Comparison of ENCODE assay signal across 20 mouse cellular contexts in genomic region chr7:118118426-118118825, GRCm38 (mm10). TPM values are rescaled to one million over a fixed set of nuclear protein-coding genes. Genes with fewer than 3 reads are reported as not detected.
DNase-seq lines count a peak whose midpoint lies in the region; ATAC-seq and TF ChIP-seq lines count a peak whose summit lies in the region.
"Had no signal": no experiment of that assay in that cellular context is flagged by ENCODE, and none has a peak within 500 bp of the region (broad histone marks: within the 10 kb centered on the region; RNA-seq: fewer than 3 reads in every experiment).

No protein-coding gene starts in this region.

- peaks cover 33% of the 10 kb centered on the region for H3K4me1 ChIP-seq in kidney, embryonic 15.5 days
- H3K4me1 ChIP-seq in lung, embryonic 16.5 days (replicated peaks; ENCODE audit: control insufficient read depth, insufficient read depth, low read length): peaks cover 31% of the 10 kb centered on the region
- peaks cover 10 to 53% of the 10 kb centered on the region in 2 experiments for H3K4me1 ChIP-seq in CH12.LX (ENCODE audit: control insufficient read depth in 1 of 2, insufficient read depth in 2 of 2)
- H3K4me1 ChIP-seq in bone marrow macrophage, adult 2 months (ENCODE audit: control insufficient read depth, insufficient read depth, low read length): peaks cover 34% of the 10 kb centered on the region
- H3K4me1 ChIP-seq in embryonic facial prominence, embryonic 10.5 days: peaks cover 25% of the 10 kb centered on the region

- H3K79me2 ChIP-seq in CH12.LX (replicated peaks; ENCODE audit: control insufficient read depth, extremely low read depth, insufficient read depth, poor library complexity, severe bottlenecking): peaks cover 41% of the 10 kb centered on the region

- no peaks in the 10 kb centered on the region for H3K27me3 ChIP-seq in kidney, embryonic 15.5 days
- no peaks in the 10 kb centered on the region for H3K27me3 ChIP-seq in lung, embryonic 16.5 days (ENCODE audit: control insufficient read depth, insufficient read depth, low read depth, low read length)
- H3K27me3 ChIP-seq in CH12.LX (replicated peaks): no peaks in the 10 kb centered on the region
- no peaks in the 10 kb centered on the region for H3K27me3 ChIP-seq in embryonic facial prominence, embryonic 10.5 days (replicated peaks; ENCODE audit: low read depth, poor library complexity, severe bottlenecking)
- H3K27me3 ChIP-seq: forebrain, embryonic 13.5 days; limb, embryonic 15.5 days had no signal

- ATAC-seq in kidney, embryonic 15.5 days (replicated peaks; ENCODE audit: low FRiP score): no peak
- ATAC-seq in lung, embryonic 16.5 days (ENCODE audit: low read depth): no peak
- ATAC-seq: forebrain, embryonic 13.5 days; inflammation-experienced regulatory T-cells, adult 6 months; midbrain, embryonic 16.5 days had no signal

- H3K9ac ChIP-seq in kidney, embryonic 15.5 days: no peak overlapping the region
- no peak overlapping the region for H3K9ac ChIP-seq in lung, embryonic 16.5 days (ENCODE audit: low read length)
- H3K9ac ChIP-seq in CH12.LX (ENCODE audit: insufficient read depth, low read depth): no peak overlapping the region
- H3K9ac ChIP-seq: forebrain, embryonic 13.5 days; hindbrain, embryonic 14.5 days; limb, embryonic 15.5 days had no signal

- no peak for TF ChIP-seq EP300 in CH12.LX (IDR thresholded peaks at IDR 0.05; ENCODE audit: low read length)

- no peak for TF ChIP-seq CTCF in CH12.LX (conservative IDR thresholded peaks at IDR 0.05 in 1 of 2, IDR thresholded peaks at IDR 0.05 in 1 of 2; ENCODE audit: low read depth in 2 of 2, low read length in 2 of 2)
- TF ChIP-seq CTCF in bone marrow macrophage, adult 2 months (IDR thresholded peaks at IDR 0.05; ENCODE audit: low read depth, low read length): no peak

- H3K4me2 ChIP-seq in kidney, embryonic 15.5 days: no peak overlapping the region
- no peak overlapping the region for H3K4me2 ChIP-seq in lung, embryonic 16.5 days (ENCODE audit: low read depth, low read length)
- H3K4me2 ChIP-seq in CH12.LX (ENCODE audit: insufficient read depth, low read depth, poor library complexity, severe bottlenecking): no peak overlapping the region
- H3K4me2 ChIP-seq: forebrain, embryonic 13.5 days; hindbrain, embryonic 14.5 days; limb, embryonic 15.5 days had no signal

- TF ChIP-seq POLR2A in CH12.LX (IDR thresholded peaks at IDR 0.05; ENCODE audit: low read depth, low read length): no peak
- no peak for TF ChIP-seq POLR2A in bone marrow macrophage, adult 2 months (IDR thresholded peaks at IDR 0.05; ENCODE audit: borderline replicate concordance, low read depth, low read length)

- H3K4me3 ChIP-seq in kidney, embryonic 15.5 days (replicated peaks): no peak overlapping the region
- H3K4me3 ChIP-seq in lung, embryonic 16.5 days (ENCODE audit: low read length): no peak overlapping the region
- no peak overlapping the region for H3K4me3 ChIP-seq in CH12.LX (replicated peaks in 1 of 3; ENCODE audit: low read depth in 2 of 3, low read length in 2 of 3, poor library complexity in 1 of 3)
- no peak overlapping the region for H3K4me3 ChIP-seq in bone marrow macrophage, adult 2 months (ENCODE audit: insufficient read depth, low read length)
- no peak overlapping the region for H3K4me3 ChIP-seq in embryonic facial prominence, embryonic 10.5 days
- H3K4me3 ChIP-seq: forebrain, embryonic 13.5 days; heart, embryonic 10.5 days; left cerebral cortex, adult 2 months; limb, embryonic 15.5 days had no signal

- no peaks in the 10 kb centered on the region for H3K9me3 ChIP-seq in kidney, embryonic 15.5 days (replicated peaks)
- no peaks in the 10 kb centered on the region for H3K9me3 ChIP-seq in lung, embryonic 16.5 days (ENCODE audit: control insufficient read depth, low read length)
- H3K9me3 ChIP-seq in CH12.LX (replicated peaks; ENCODE audit: low read length): no peaks in the 10 kb centered on the region
- H3K9me3 ChIP-seq in embryonic facial prominence, embryonic 10.5 days: no peaks in the 10 kb centered on the region
- H3K9me3 ChIP-seq: forebrain, embryonic 13.5 days; heart, embryonic 10.5 days; limb, embryonic 15.5 days had no signal

- peaks cover 64% of the 10 kb centered on the region for H3K36me3 ChIP-seq in kidney, embryonic 15.5 days
- H3K36me3 ChIP-seq in lung, embryonic 16.5 days (ENCODE audit: control insufficient read depth, insufficient read depth, low read length): peaks cover 45% of the 10 kb centered on the region
- peaks cover 50 to 69% of the 10 kb centered on the region in 2 experiments for H3K36me3 ChIP-seq in CH12.LX (replicated peaks in 1 of 2; ENCODE audit: control insufficient read depth in 1 of 2, insufficient read depth in 1 of 2, low read length in 1 of 2)
- H3K36me3 ChIP-seq in embryonic facial prominence, embryonic 10.5 days (replicated peaks): peaks cover 76% of the 10 kb centered on the region

- in situ Hi-C loops in CH12.LX (cut with MboI; ENCODE audit: low pct_ligation_motif_present, low pct_unique_long_range_greater_than_20kb, low sequenced_read_pairs): loop anchor here (25.0 kb wide), 2 partner anchors 631 to 706 kb away; no protein-coding TSS in a partner anchor

- dilution Hi-C loops in CH12.LX (cut with MboI; ENCODE audit: extremely low pct_ligation_motif_present, extremely low pct_unique_long_range_greater_than_20kb, low sequenced_read_pairs): no loop called here

- H3K27ac ChIP-seq in kidney, embryonic 15.5 days: peak overlapping the region; percentile 71
- H3K27ac ChIP-seq in lung, embryonic 16.5 days (ENCODE audit: low read length): peak overlapping the region; percentile 80; the same call in 1 of the 2 replicates
- H3K27ac ChIP-seq in CH12.LX (ENCODE audit: insufficient read depth, low read depth): peak overlapping the region; percentile 25; the same call in 1 of the 2 replicates
- H3K27ac ChIP-seq in bone marrow macrophage, adult 2 months (ENCODE audit: insufficient read depth, low read depth, low read length): peak overlapping the region; percentile 50
- no peak overlapping the region for H3K27ac ChIP-seq in embryonic facial prominence, embryonic 10.5 days (replicated peaks)
- H3K27ac ChIP-seq: forebrain, embryonic 13.5 days; heart, embryonic 10.5 days; hindbrain, embryonic 14.5 days; left cerebral cortex, adult 2 months; limb, embryonic 15.5 days had no signal

- no peak for TF ChIP-seq RAD21 in CH12.LX (IDR thresholded peaks at IDR 0.05; ENCODE audit: low read depth, low read length)

- 89% methylated on average over 3 of the region's 3 CpGs for WGBS in kidney, embryonic 15.5 days
- 80% methylated on average over 3 of the region's 3 CpGs for WGBS in lung, embryonic 16.5 days
- WGBS in embryonic facial prominence, embryonic 10.5 days: 87% methylated on average over 3 of the region's 3 CpGs

- DNase-seq in kidney, adult 18-20 months: no peak
- DNase-seq in lung, postnatal 36 days: no peak
- DNase-seq in CH12.LX (ENCODE audit: extremely low read depth): no peak
- DNase-seq in Muller cell, postnatal 12 days (ENCODE audit: inconsistent ontology term): no peak
- no peak for DNase-seq in embryonic facial prominence, embryonic 10.5 days (ENCODE audit: low spot score)
- DNase-seq: cerebellum, adult 2 months; cerebellum, postnatal 36 days; embryo, embryonic 11 days; heart, postnatal 4 days; thymus, postnatal 25 days had no signal

TF ChIP-seq in CH12.LX, 34 proteins besides CTCF, POLR2A, EP300 and RAD21 (continues in another document):
- no peak for TF ChIP-seq SIN3A (IDR thresholded peaks at IDR 0.05; ENCODE audit: low read length)
- no peak for TF ChIP-seq MYC (IDR thresholded peaks at IDR 0.05; ENCODE audit: low read depth, low read length)
- no peak for TF ChIP-seq KAT2A (IDR thresholded peaks at IDR 0.05; ENCODE audit: insufficient replicate concordance, low read length)
- no peak for TF ChIP-seq ELF1 (IDR thresholded peaks at IDR 0.05; ENCODE audit: low read depth, low read length)
- TF ChIP-seq BHLHE40 (IDR thresholded peaks at IDR 0.05; ENCODE audit: low read depth, low read length): no peak
- no peak for TF ChIP-seq POLR2AphosphoS2 (IDR thresholded peaks at IDR 0.05; ENCODE audit: low read depth, low read length)
- TF ChIP-seq UBTF (IDR thresholded peaks at IDR 0.05; ENCODE audit: low read depth, low read length): no peak
- no peak for TF ChIP-seq CHD1 (IDR thresholded peaks at IDR 0.05; ENCODE audit: low read depth, low read length)
- TF ChIP-seq ETS1 (conservative IDR thresholded peaks at IDR 0.05; ENCODE audit: low read depth, low read length): no peak
- TF ChIP-seq USF2 (conservative IDR thresholded peaks at IDR 0.05; ENCODE audit: low read depth, low read length): no peak
- no peak for TF ChIP-seq E2F4 (IDR thresholded peaks at IDR 0.05; ENCODE audit: insufficient replicate concordance, low read depth, low read length)
- no peak for TF ChIP-seq MAZ (IDR thresholded peaks at IDR 0.05; ENCODE audit: low read depth, low read length)
- TF ChIP-seq JUN (IDR thresholded peaks at IDR 0.05; ENCODE audit: insufficient read depth, low read depth, low read length): no peak
- TF ChIP-seq TCF12 (IDR thresholded peaks at IDR 0.05; ENCODE audit: low read depth, low read length): no peak
- TF ChIP-seq RCOR1 (conservative IDR thresholded peaks at IDR 0.05; ENCODE audit: low read depth, low read length): no peak
- no peak for TF ChIP-seq GABPA (IDR thresholded peaks at IDR 0.05; ENCODE audit: insufficient replicate concordance, low read depth, low read length)
- TF ChIP-seq MEF2A (IDR thresholded peaks at IDR 0.05; ENCODE audit: borderline replicate concordance, low read depth, low read length): no peak

RNA-seq across cellular contexts. Expression of gene Rps15a, which starts 2.4 kb away (rescaled TPM):
- polyA plus RNA-seq in kidney, embryonic 15.5 days (2015; fragmentation: Nextera tagmentation; extraction: Ambion mirVana): 803 and 853 TPM in 2 replicates
- polyA plus RNA-seq in lung, embryonic 16.5 days (2015; fragmentation: Nextera tagmentation; extraction: Ambion mirVana): 779 and 791 TPM in 2 replicates
- total RNA-seq in CH12.LX (2012; rRNA removed) (2,766 and 3,118 TPM in 2 replicates), CH12.LX (2014; rRNA removed) (2,652 and 2,996 TPM in 2 replicates)
- 774 and 1,002 TPM in 2 replicates for polyA plus RNA-seq in CH12.LX (2012; ENCODE audit: insufficient read length, low read depth)
- 1,086 and 1,198 TPM in 2 replicates for polyA plus RNA-seq in bone marrow macrophage, adult 2 months (2012; ENCODE audit: insufficient read depth, insufficient read length, missing spikeins)
- 678 and 708 TPM in 2 replicates for polyA plus RNA-seq in embryonic facial prominence, embryonic 10.5 days (2016; fragmentation: Nextera tagmentation; extraction: Ambion mirVana)

RNA-seq across cellular contexts. Expression of gene Arl6ip1, which starts 11.0 kb away (rescaled TPM):
- 517 and 562 TPM in 2 replicates for polyA plus RNA-seq in kidney, embryonic 15.5 days (2015; fragmentation: Nextera tagmentation; extraction: Ambion mirVana)
- polyA plus RNA-seq in lung, embryonic 16.5 days (2015; fragmentation: Nextera tagmentation; extraction: Ambion mirVana): 530 and 633 TPM in 2 replicates
- total RNA-seq in CH12.LX (2012; rRNA removed): 195 and 214 TPM in 2 replicates
- 234 and 274 TPM in 2 replicates for total RNA-seq in CH12.LX (2014; rRNA removed)
- 241 and 248 TPM in 2 replicates for polyA plus RNA-seq in CH12.LX (2012; ENCODE audit: insufficient read length, low read depth)
- polyA plus RNA-seq in bone marrow macrophage, adult 2 months (2012; ENCODE audit: insufficient read depth, insufficient read length, missing spikeins): 277 and 281 TPM in 2 replicates
- polyA plus RNA-seq in embryonic facial prominence, embryonic 10.5 days (2016; fragmentation: Nextera tagmentation; extraction: Ambion mirVana): 439 and 453 TPM in 2 replicates
